Mouse (Mus musculus) kidney, adult 8-10 months (tissue): ENCODE measurements around the gene Capn5.
A peak's percentile ranks its signal among the peaks of the same experiment; 100 is the strongest.

Experiments used
- DNase-seq, 2 experiments: peaks; one replicate each; pipeline ENCODE4 v3.0.0; 2022

The Capn5 gene

GRCm38 (mm10) chr7:98108636-98109430 lies 69.2 kb downstream of the Capn5 start:
- no peak for DNase-seq

GRCm38 (mm10) chr7:98106272-98106671 lies 71.8 kb downstream of the Capn5 start:
- DNase-seq: peak; percentile 43 to 52

- peak; percentile 79 to 85 for DNase-seq
Measured at GRCm38 (mm10) chr7:98104481-98105435, 73.3 kb downstream of the Capn5 start.

GRCm38 (mm10) chr7:98103942-98104292 lies 74.2 kb downstream of the Capn5 start:
- no peak for DNase-seq

GRCm38 (mm10) chr7:98103002-98103941 lies 74.8 kb downstream of the Capn5 start:
- peak; percentile 72 to 89 for DNase-seq

GRCm38 (mm10) chr7:98102488-98102887 lies 75.6 kb downstream of the Capn5 start:
- no peak for DNase-seq

- DNase-seq: no peak
Measured at GRCm38 (mm10) chr7:98097557-98097956, 80.5 kb downstream of the Capn5 start.

GRCm38 (mm10) chr7:98095852-98096251 lies 82.2 kb downstream of the Capn5 start:
- DNase-seq: no peak

GRCm38 (mm10) chr7:98086346-98086745 lies 91.7 kb downstream of the Capn5 start:
- no peak for DNase-seq

- no peak for DNase-seq
Measured at GRCm38 (mm10) chr7:98085314-98085713, 92.8 kb downstream of the Capn5 start.

- DNase-seq: no peak
Measured at GRCm38 (mm10) chr7:98084541-98085293, 93.4 kb downstream of the Capn5 start.

- no peak for DNase-seq
Measured at GRCm38 (mm10) chr7:98082376-98082775, 95.7 kb downstream of the Capn5 start.

- no peak for DNase-seq
Measured at GRCm38 (mm10) chr7:98077453-98077852, 100.6 kb downstream of the Capn5 start.

- DNase-seq: peak; percentile 53 to 81
Measured at GRCm38 (mm10) chr7:98071620-98072019, 106.5 kb downstream of the Capn5 start.
